Mouse (Mus musculus): ENCODE results near the gene Zyx. TPM values are rescaled to one million over a fixed set of nuclear protein-coding genes. Genes with fewer than 3 reads are reported as not detected.

The Zyx gene
- polyA plus RNA-seq, 1 experiment from 2014 or later: 47.5 TPM

- peaks cover 15% of the 10 kb centered on the region for H3K4me1 ChIP-seq (replicated peaks)
- no peaks in the 10 kb centered on the region for H3K36me3 ChIP-seq
- no peak overlapping the region for H3K27ac ChIP-seq
- H3K9ac ChIP-seq: no peak overlapping the region
- 96% methylated on average over 2 of the region's 2 CpGs for WGBS
- peaks cover 16% of the 10 kb centered on the region for H3K27me3 ChIP-seq
- H3K4me3 ChIP-seq: no peak overlapping the region
- no peak overlapping the region for H3K4me2 ChIP-seq
- no peaks in the 10 kb centered on the region for H3K9me3 ChIP-seq
- no peak for ATAC-seq (ENCODE audit: low FRiP score)
These were observed 25.7 kb downstream of the Zyx start for GRCm38 (mm10) chr6:42375131-42375530.

GRCm38 (mm10) chr6:42376016-42376415 is 26.6 kb downstream of the Zyx start:
- no peak overlapping the region for H3K9ac ChIP-seq
- no peak overlapping the region for H3K4me2 ChIP-seq
- no peaks in the 10 kb centered on the region for H3K36me3 ChIP-seq
- ATAC-seq (ENCODE audit: low FRiP score): no peak
- H3K9me3 ChIP-seq: no peaks in the 10 kb centered on the region
- WGBS: 45% methylated on average over 4 of the region's 4 CpGs
- no peak overlapping the region for H3K27ac ChIP-seq
- H3K4me3 ChIP-seq: no peak overlapping the region
- peaks cover 15% of the 10 kb centered on the region for H3K4me1 ChIP-seq (replicated peaks)
- peaks cover 16% of the 10 kb centered on the region for H3K27me3 ChIP-seq

- Histone ChIP-seq H3K9ac (no peak overlapping the region), H3K36me3 (no peaks in the 10 kb centered on the region), H3K4me1 (replicated peaks) (peaks cover 15% of the 10 kb centered on the region), H3K4me2 (no peak overlapping the region), H3K4me3 (no peak overlapping the region), H3K9me3 (no peaks in the 10 kb centered on the region), H3K27me3 (peaks cover 16% of the 10 kb centered on the region), H3K27ac (no peak overlapping the region)
- no peak for ATAC-seq (ENCODE audit: low FRiP score)
- 88% methylated on average over 6 of the region's 6 CpGs for WGBS
These were observed 27.1 kb downstream of the Zyx start for GRCm38 (mm10) chr6:42376504-42377019.

GRCm38 (mm10) chr6:42377280-42377679 is 27.9 kb downstream of the Zyx start:
- 79% methylated on average over 5 of the region's 5 CpGs for WGBS

GRCm38 (mm10) chr6:42379551-42379950 is 30.1 kb downstream of the Zyx start:
- H3K27ac ChIP-seq: no peak overlapping the region
- ATAC-seq (ENCODE audit: low FRiP score): no peak
- H3K4me1 ChIP-seq (replicated peaks): no peaks in the 10 kb centered on the region
- WGBS: 45% methylated on average over 3 of the region's 3 CpGs
- no peak overlapping the region for H3K4me2 ChIP-seq
- H3K4me3 ChIP-seq: no peak overlapping the region
- H3K9me3 ChIP-seq: no peaks in the 10 kb centered on the region
- no peaks in the 10 kb centered on the region for H3K36me3 ChIP-seq
- H3K9ac ChIP-seq: no peak overlapping the region
- H3K27me3 ChIP-seq: no peaks in the 10 kb centered on the region

More at GRCm38 (mm10) chr6:42377280-42377679, 27.9 kb downstream of the Zyx start:
- peaks cover 10% of the 10 kb centered on the region for H3K27me3 ChIP-seq
- no peaks in the 10 kb centered on the region for H3K9me3 ChIP-seq
- no peak overlapping the region for H3K27ac ChIP-seq
- no peak overlapping the region for H3K4me3 ChIP-seq
- H3K4me1 ChIP-seq (replicated peaks): peaks cover 15% of the 10 kb centered on the region
- H3K36me3 ChIP-seq: no peaks in the 10 kb centered on the region
- no peak overlapping the region for H3K4me2 ChIP-seq
- H3K9ac ChIP-seq: no peak overlapping the region
- ATAC-seq (ENCODE audit: low FRiP score): no peak

GRCm38 (mm10) chr6:42380416-42381144 is 31.1 kb downstream of the Zyx start:
- ATAC-seq (ENCODE audit: low FRiP score): no peak
- H3K4me1 ChIP-seq (replicated peaks): no peaks in the 10 kb centered on the region
- no peaks in the 10 kb centered on the region for H3K36me3 ChIP-seq
- 3% methylated on average over 8 of the region's 8 CpGs for WGBS
- H3K27me3 ChIP-seq: no peaks in the 10 kb centered on the region
- peak overlapping the region; percentile 14; the same call in 1 of the 2 replicates for H3K4me2 ChIP-seq
- H3K9me3 ChIP-seq: no peaks in the 10 kb centered on the region
- no peak overlapping the region for H3K27ac ChIP-seq
- H3K9ac ChIP-seq: no peak overlapping the region
- no peak overlapping the region for H3K4me3 ChIP-seq

GRCm38 (mm10) chr6:42381221-42381620 is 31.8 kb downstream of the Zyx start:
- no peak for ATAC-seq (ENCODE audit: low FRiP score)
- Histone ChIP-seq H3K4me2 (no peak overlapping the region), H3K9me3 (no peaks in the 10 kb centered on the region)

GRCm38 (mm10) chr6:42381916-42382381 is 32.5 kb downstream of the Zyx start:
- no peak overlapping the region for H3K4me3 ChIP-seq
- H3K9ac ChIP-seq: no peak overlapping the region
- no peaks in the 10 kb centered on the region for H3K36me3 ChIP-seq
- H3K27ac ChIP-seq: no peak overlapping the region
- 71% methylated on average over 9 of the region's 9 CpGs for WGBS
- ATAC-seq (ENCODE audit: low FRiP score): no peak
- H3K4me1 ChIP-seq (replicated peaks): no peaks in the 10 kb centered on the region
- H3K9me3 ChIP-seq: no peaks in the 10 kb centered on the region
- H3K4me2 ChIP-seq: no peak overlapping the region
- no peaks in the 10 kb centered on the region for H3K27me3 ChIP-seq

More at GRCm38 (mm10) chr6:42381221-42381620, 31.8 kb downstream of the Zyx start:
- no peaks in the 10 kb centered on the region for H3K36me3 ChIP-seq
- H3K4me1 ChIP-seq (replicated peaks): no peaks in the 10 kb centered on the region
- WGBS: 24% methylated on average over 2 of the region's 2 CpGs
- H3K27me3 ChIP-seq: no peaks in the 10 kb centered on the region
- H3K4me3 ChIP-seq: no peak overlapping the region
- no peak overlapping the region for H3K27ac ChIP-seq
- H3K9ac ChIP-seq: no peak overlapping the region

- Histone ChIP-seq H3K9me3 (no peaks in the 10 kb centered on the region), H3K4me2 (no peak overlapping the region), H3K27me3 (no peaks in the 10 kb centered on the region), H3K36me3 (no peaks in the 10 kb centered on the region), H3K27ac (no peak overlapping the region), H3K9ac (no peak overlapping the region), H3K4me3 (no peak overlapping the region), H3K4me1 (replicated peaks) (no peaks in the 10 kb centered on the region)
- WGBS: 91% methylated on average over 5 of the region's 5 CpGs
- no peak for ATAC-seq (ENCODE audit: low FRiP score)
These were observed 33.9 kb downstream of the Zyx start for GRCm38 (mm10) chr6:42383360-42383759.

- Histone ChIP-seq H3K4me3 (no peak overlapping the region), H3K27ac (no peak overlapping the region), H3K9ac (no peak overlapping the region), H3K36me3 (no peaks in the 10 kb centered on the region), H3K9me3 (no peaks in the 10 kb centered on the region), H3K27me3 (no peaks in the 10 kb centered on the region), H3K4me2 (no peak overlapping the region), H3K4me1 (replicated peaks) (no peaks in the 10 kb centered on the region)
- ATAC-seq (ENCODE audit: low FRiP score): no peak
- WGBS: 74% methylated on average over 4 of the region's 4 CpGs
These were observed 36.2 kb downstream of the Zyx start for GRCm38 (mm10) chr6:42385635-42386034.

GRCm38 (mm10) chr6:42391796-42392330 is 42.4 kb downstream of the Zyx start:
- Histone ChIP-seq H3K4me1 (replicated peaks) (no peaks in the 10 kb centered on the region), H3K4me2 (no peak overlapping the region), H3K9me3 (no peaks in the 10 kb centered on the region), H3K4me3 (no peak overlapping the region), H3K36me3 (no peaks in the 10 kb centered on the region), H3K27me3 (no peaks in the 10 kb centered on the region), H3K27ac (no peak overlapping the region), H3K9ac (no peak overlapping the region)
- no peak for ATAC-seq (ENCODE audit: low FRiP score)
- WGBS: 67% methylated on average over 2 of the region's 2 CpGs

- ATAC-seq (ENCODE audit: low FRiP score): no peak
These were observed 46.8 kb downstream of the Zyx start for GRCm38 (mm10) chr6:42395960-42396809.

More at GRCm38 (mm10) chr6:42395960-42396809, 46.8 kb downstream of the Zyx start:
- Histone ChIP-seq H3K9ac (no peak overlapping the region), H3K36me3 (no peaks in the 10 kb centered on the region), H3K27me3 (no peaks in the 10 kb centered on the region), H3K9me3 (no peaks in the 10 kb centered on the region), H3K4me1 (replicated peaks) (no peaks in the 10 kb centered on the region), H3K4me3 (no peak overlapping the region), H3K4me2 (no peak overlapping the region), H3K27ac (no peak overlapping the region)
- WGBS: 72% methylated on average over 9 of the region's 9 CpGs
